Mouse (Mus musculus) myocyte (in vitro differentiated cells): ENCODE results near the gene Nfkbib. TPM values are rescaled to one million over a fixed set of nuclear protein-coding genes. Genes with fewer than 3 reads are reported as not detected.

Source experiments
- H3K27me3 ChIP-seq: one replicate; pipeline ENCODE4 v1.6.1; 2011; ENCODE audit not compliant: control insufficient read depth, insufficient read depth, insufficient read length
- H3K36me3 ChIP-seq: one replicate; pipeline ENCODE4 v1.6.1; 2011; ENCODE audit not compliant: control insufficient read depth, insufficient read depth
- H3K4me2 ChIP-seq: one replicate; pipeline ENCODE4 v1.6.1; 2011; ENCODE audit warnings: low read depth, control low read depth
- H3K4me3 ChIP-seq: one replicate; pipeline ENCODE4 v1.5.1; 2011; ENCODE audit warnings: mild to moderate bottlenecking, control low read depth, moderate library complexity
- H3K79me2 ChIP-seq: one replicate; pipeline ENCODE4 v1.6.1; 2011; ENCODE audit not compliant: control insufficient read depth, insufficient read depth
- H3ac ChIP-seq: one replicate; pipeline ENCODE4 v1.6.1; 2011; ENCODE audit not compliant: control insufficient read depth, insufficient read length
- CEBPB ChIP-seq: IDR thresholded peaks from 2 replicates; pipeline ENCODE4 v1.6.1; 2011; ENCODE audit warnings: mild to moderate bottlenecking, moderate library complexity; ENCODE audit not compliant: poor library complexity, insufficient read depth, severe bottlenecking
- E2F4 ChIP-seq: IDR thresholded peaks from one replicate; pipeline ENCODE4 v1.6.1; 2011; ENCODE audit warnings: mild to moderate bottlenecking, control low read depth, moderate library complexity; ENCODE audit not compliant: insufficient read depth
- MAX ChIP-seq: IDR thresholded peaks from one replicate; pipeline ENCODE4 v1.6.1; 2011; ENCODE audit warnings: low read depth, mild to moderate bottlenecking, control low read depth
- MYOD1 ChIP-seq, 3 experiments: IDR thresholded peaks; one replicate each; pipeline ENCODE4 v1.6.1; 2011; ENCODE audit warnings: control low read depth in 2 of 3, low read depth in 2 of 3, mild to moderate bottlenecking in 2 of 3, moderate library complexity in 1 of 3; ENCODE audit not compliant: insufficient read length in 2 of 3, control insufficient read depth in 1 of 3
- MYOG ChIP-seq, 3 experiments: IDR thresholded peaks; one replicate each; pipeline ENCODE4 v1.6.1; 2011; ENCODE audit warnings: control low read depth in 2 of 3, low read depth in 2 of 3, mild to moderate bottlenecking in 2 of 3; ENCODE audit not compliant: insufficient read length in 2 of 3, control insufficient read depth in 1 of 3, insufficient read depth in 1 of 3
- POLR2A ChIP-seq: IDR thresholded peaks from one replicate; pipeline ENCODE4 v1.6.1; 2011; ENCODE audit warnings: low read depth, mild to moderate bottlenecking, control low read depth, moderate library complexity; ENCODE audit not compliant: insufficient read length
- POLR2AphosphoS2 ChIP-seq: IDR thresholded peaks from one replicate; pipeline ENCODE4 v1.6.1; 2011; ENCODE audit warnings: low read depth, control low read depth; ENCODE audit not compliant: insufficient read length
- REST ChIP-seq: IDR thresholded peaks from one replicate; pipeline ENCODE4 v1.6.1; 2011; ENCODE audit warnings: mild to moderate bottlenecking, control low read depth, moderate library complexity; ENCODE audit not compliant: insufficient read depth, insufficient read length
- SRF ChIP-seq: IDR thresholded peaks from one replicate; pipeline ENCODE4 v1.6.1; 2011; ENCODE audit warnings: low read depth; ENCODE audit not compliant: control insufficient read depth, insufficient read length
- TCF12 ChIP-seq: IDR thresholded peaks from one replicate; pipeline ENCODE4 v1.6.1; 2011; ENCODE audit warnings: mild to moderate bottlenecking, control low read depth; ENCODE audit not compliant: poor library complexity, insufficient read depth, severe bottlenecking
- TCF3 ChIP-seq: IDR thresholded peaks from one replicate; pipeline ENCODE4 v1.6.1; 2011; ENCODE audit warnings: low read depth, control low read depth; ENCODE audit not compliant: insufficient read length
- USF1 ChIP-seq: IDR thresholded peaks from one replicate; pipeline ENCODE4 v1.6.1; 2011; ENCODE audit warnings: low read depth, mild to moderate bottlenecking, control low read depth, moderate library complexity
- polyA plus RNA-seq: library from polyadenylated mRNA; unstranded; fragments of >200 nt; fragmentation: generic; extraction: Trizol; gene quantifications from one replicate; pipeline ENCODE4 v1.2.1, GENCODE M21; 2012; ENCODE audit warnings: missing spikeins

Gene Nfkbib
- polyA plus RNA-seq, 1 experiment = 59.3 TPM

GRCm38 (mm10) chr7:28809401-28810089 is 42.2 kb upstream of the Nfkbib start:
- TF ChIP-seq MYOD1 (IDR thresholded peaks at IDR 0.05; ENCODE audit: control insufficient read depth in 1 of 3, insufficient read length in 2 of 3, low read depth in 2 of 3) (peak in 1 of 3 experiments; percentile 17), USF1 (no peak), POLR2A (peak; percentile 74), POLR2AphosphoS2 (peak; percentile 57), REST (no peak)
- peaks cover 21% of the 10 kb centered on the region for H3K36me3 ChIP-seq
- H3ac ChIP-seq = peak overlapping the region; percentile 95
- peak overlapping the region; percentile 67 for H3K4me3 ChIP-seq
- H3K79me2 ChIP-seq = peaks cover 33% of the 10 kb centered on the region
- H3K27me3 ChIP-seq = no peaks in the 10 kb centered on the region
- peak overlapping the region; percentile 98 for H3K4me2 ChIP-seq

- H3K4me2 ChIP-seq = peak overlapping the region; percentile 98
- H3ac ChIP-seq = peak overlapping the region; percentile 95
- peaks cover 27% of the 10 kb centered on the region for H3K79me2 ChIP-seq
- H3K27me3 ChIP-seq = no peaks in the 10 kb centered on the region
- peaks cover 15% of the 10 kb centered on the region for H3K36me3 ChIP-seq
- peak overlapping the region; percentile 67 for H3K4me3 ChIP-seq
- TF ChIP-seq CEBPB = no peak
- TF ChIP-seq POLR2AphosphoS2 = peak; percentile 97
- peak in 2 of 3 experiments; percentile 52 to 85 for TF ChIP-seq MYOD1 (IDR thresholded peaks at IDR 0.05; ENCODE audit: control insufficient read depth in 1 of 3, insufficient read length in 2 of 3, low read depth in 2 of 3)
- TF ChIP-seq MYOG (IDR thresholded peaks at IDR 0.05; ENCODE audit: control insufficient read depth in 1 of 3, insufficient read depth in 1 of 3, insufficient read length in 2 of 3, low read depth in 2 of 3) = peak in 1 of 3 experiments; percentile 76
- TF ChIP-seq REST = no peak
- no peak for TF ChIP-seq USF1
- peak; percentile 82 for TF ChIP-seq POLR2A
These were observed 41.7 kb upstream of the Nfkbib start for GRCm38 (mm10) chr7:28808957-28809393.

- Histone ChIP-seq H3K27me3 (no peaks in the 10 kb centered on the region), H3K4me3 (peak within 1 kb of the TSS; percentile 67), H3K36me3 (peaks cover 10% of the 10 kb centered on the region), H3K4me2 (peak within 1 kb of the TSS; percentile 99), H3K79me2 (peaks cover 21% of the 10 kb centered on the region), H3ac (peak within 1 kb of the TSS; percentile 95)
- TF ChIP-seq MYOD1 (IDR thresholded peaks at IDR 0.05; ENCODE audit: control insufficient read depth in 1 of 3, insufficient read length in 2 of 3, low read depth in 2 of 3) (peak in 2 of 3 experiments; percentile 75 to 86), POLR2A (peak; percentile 64), USF1 (no peak), SRF (no peak), MYOG (IDR thresholded peaks at IDR 0.05; ENCODE audit: control insufficient read depth in 1 of 3, insufficient read depth in 1 of 3, insufficient read length in 2 of 3, low read depth in 2 of 3) (peak; percentile 41 to 88 (median 51)), TCF3 (no peak), TCF12 (no peak), E2F4 (no peak), MAX (no peak), POLR2AphosphoS2 (peak; percentile 56), CEBPB (no peak; the same call in 1 of the 2 replicates), REST (no peak)
These were observed 41.1 kb upstream of the Nfkbib start, which contains the start of gene Hnrnpl for GRCm38 (mm10) chr7:28808221-28808941. Gene Hnrnpl (plus strand): TSS chr7:28808541.

- peak overlapping the region; percentile 67 for H3K4me3 ChIP-seq
- no peak for TF ChIP-seq TCF3
- no peaks in the 10 kb centered on the region for H3K27me3 ChIP-seq
- peaks cover 4% of the 10 kb centered on the region for H3K36me3 ChIP-seq
- peak overlapping the region; percentile 95 for H3ac ChIP-seq
- peak overlapping the region; percentile 99 for H3K4me2 ChIP-seq
- peaks cover 14% of the 10 kb centered on the region for H3K79me2 ChIP-seq
These were observed 40.4 kb upstream of the Nfkbib start for GRCm38 (mm10) chr7:28807641-28808220.

- Histone ChIP-seq H3K79me2 (peaks cover 6% of the 10 kb centered on the region), H3ac (no peak overlapping the region), H3K36me3 (peaks cover 2% of the 10 kb centered on the region), H3K27me3 (no peaks in the 10 kb centered on the region), H3K4me3 (no peak overlapping the region), H3K4me2 (no peak overlapping the region)
- TF ChIP-seq MAX (no peak), TCF3 (no peak), MYOG (IDR thresholded peaks at IDR 0.05; ENCODE audit: control insufficient read depth in 1 of 3, insufficient read depth in 1 of 3, insufficient read length in 2 of 3, low read depth in 2 of 3) (no peak), E2F4 (no peak), MYOD1 (IDR thresholded peaks at IDR 0.05; ENCODE audit: control insufficient read depth in 1 of 3, insufficient read length in 2 of 3, low read depth in 2 of 3) (no peak), POLR2A (no peak), TCF12 (no peak), CEBPB (no peak), POLR2AphosphoS2 (no peak), SRF (no peak), REST (no peak), USF1 (no peak)
These were observed 39.6 kb upstream of the Nfkbib start for GRCm38 (mm10) chr7:28806869-28807268.
